Mouse (Mus musculus) stomach, postnatal 0 days (tissue): Measurements from ENCODE around the gene Pin1.

ENCODE experiments used
- CTCF ChIP-seq: IDR thresholded peaks from 2 replicates; pipeline ENCODE4 v1.5.1; 2016; ENCODE audit warnings: antibody characterized with exemption, low read depth, mild to moderate bottlenecking, moderate library complexity
- EP300 ChIP-seq: optimal IDR thresholded peaks from 2 replicates; pipeline ENCODE3; 2016; ENCODE audit warnings: antibody characterized with exemption

- no peak for TF ChIP-seq EP300
- TF ChIP-seq CTCF, result no peak
Measured at GRCm38 (mm10) chr9:20689913-20690312, 38.0 kb downstream of the Pin1 start.
